Mouse (Mus musculus) hindbrain, embryonic 16.5 days (tissue): ENCODE measurements at regions not wholly inside any gene's neighbourhood (a gene's known extent, or its start where the extent isn't known, plus 50 kb on each side); places are given as distances from the start of the nearest gene placed in this dataset.

Source experiments
- ATAC-seq: fragments of 200-750 bp; cut with Nextera tagmentation; 2 replicates; pipeline ENCODE4 v1.8.0; 2017; ENCODE audit warnings: moderate TSS enrichment, moderate library complexity
- H3K27ac ChIP-seq: fragments of 300-500 bp; sonication (generic); 2 replicates; pipeline ENCODE4 v1.5.1; 2014; ENCODE audit warnings: low read depth, mild to moderate bottlenecking, control low read depth, low read length, moderate library complexity
- H3K27me3 ChIP-seq: fragments of 300-500 bp; sonication (generic); replicated peaks from 2 replicates; pipeline ENCODE4 v1.6.1; 2014; ENCODE audit warnings: low read length; ENCODE audit not compliant: control insufficient read depth, insufficient read depth
- H3K36me3 ChIP-seq: fragments of 300-500 bp; sonication (generic); 2 replicates; pipeline ENCODE4 v1.6.1; 2014; ENCODE audit warnings: mild to moderate bottlenecking, low read length, moderate library complexity, mixed read lengths; ENCODE audit not compliant: control insufficient read depth, insufficient read depth
- H3K4me1 ChIP-seq: fragments of 300-500 bp; sonication (generic); 2 replicates; pipeline ENCODE4 v1.6.1; 2014; ENCODE audit warnings: low read depth, low read length; ENCODE audit not compliant: control insufficient read depth, insufficient read depth
- H3K4me2 ChIP-seq: fragments of 300-500 bp; sonication (generic); 2 replicates; pipeline ENCODE4 v1.6.1; 2014; ENCODE audit warnings: mild to moderate bottlenecking, low read length, control low read depth, moderate library complexity
- H3K4me3 ChIP-seq: fragments of 300-500 bp; sonication (generic); 2 replicates; pipeline ENCODE4 v1.5.1; 2014; ENCODE audit warnings: mild to moderate bottlenecking, low read length, control low read depth, moderate library complexity
- H3K9ac ChIP-seq: fragments of 300-500 bp; sonication (generic); 2 replicates; pipeline ENCODE4 v1.6.1; 2014; ENCODE audit warnings: low read depth, mild to moderate bottlenecking, control low read depth, low read length, moderate library complexity
- H3K9me3 ChIP-seq: fragments of 300-500 bp; sonication (generic); 2 replicates; pipeline ENCODE4 v1.6.1; 2014; ENCODE audit warnings: mild to moderate bottlenecking, low read length, moderate library complexity; ENCODE audit not compliant: control insufficient read depth
- WGBS: fragments of 180-500 bp; shearing (Covaris S2); extraction: QIAGEN DNeasy Blood & Tissue Kit; methylation state at CpG from one replicate; pipeline ENCODE4 v1.1.7; 2014; 5-methylcytosine and 5-hydroxymethylcytosine counted together

- Histone ChIP-seq H3K27me3 (no peaks in the 10 kb centered on the region), H3K4me3 (no peak overlapping the region), H3K27ac (no peak overlapping the region), H3K4me2 (no peak overlapping the region), H3K36me3 (no peaks in the 10 kb centered on the region), H3K9ac (no peak overlapping the region), H3K4me1 (no peaks in the 10 kb centered on the region), H3K9me3 (no peaks in the 10 kb centered on the region)
- no peak for ATAC-seq
Measured at GRCm38 (mm10) chr7:58557535-58557934, 98.4 kb upstream of the Atp10a start.

GRCm38 (mm10) chr7:58568807-58569206 is 87.2 kb upstream of the Atp10a start:
- Histone ChIP-seq H3K9me3 (no peaks in the 10 kb centered on the region), H3K9ac (no peak overlapping the region), H3K4me2 (no peak overlapping the region), H3K27ac (no peak overlapping the region), H3K27me3 (no peaks in the 10 kb centered on the region), H3K4me1 (no peaks in the 10 kb centered on the region), H3K36me3 (no peaks in the 10 kb centered on the region), H3K4me3 (no peak overlapping the region)
- WGBS: 71% methylated on average over 2 of the region's 2 CpGs
- no peak for ATAC-seq

DNA sequence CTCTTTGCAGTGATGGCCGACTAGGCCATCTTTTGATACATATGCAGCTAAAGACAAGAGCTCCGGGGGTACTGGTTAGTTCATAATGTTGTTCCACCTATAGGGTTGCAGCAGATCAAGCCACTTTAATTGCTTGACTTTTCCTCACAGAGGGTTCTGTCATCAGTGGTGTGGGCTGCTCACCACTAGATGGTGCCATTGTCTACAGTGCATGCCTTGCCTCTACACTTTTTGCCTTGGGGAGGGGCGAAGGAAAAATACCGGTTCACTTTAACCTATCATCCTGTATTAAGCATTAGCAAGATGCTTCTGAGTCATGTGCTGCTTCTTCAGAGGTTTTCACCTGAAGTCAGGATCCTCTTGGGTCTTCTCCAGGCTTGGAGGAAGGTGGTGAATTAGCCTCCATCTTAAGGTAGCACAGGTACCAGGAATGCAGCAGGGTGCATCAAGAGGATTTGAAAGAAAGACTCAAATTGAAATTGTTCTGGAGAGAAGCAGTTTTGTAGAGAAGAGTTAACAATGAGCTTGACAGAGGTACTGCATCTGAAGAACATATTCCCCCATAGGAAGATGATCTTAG is 71.6 kb upstream of the Atp10a start:
- no peak overlapping the region for H3K27ac ChIP-seq
- WGBS: 36% methylated on average over 4 of the region's 4 CpGs
- H3K27me3 ChIP-seq: no peaks in the 10 kb centered on the region
- ATAC-seq: peak; percentile 64
- H3K9ac ChIP-seq: no peak overlapping the region
- no peak overlapping the region for H3K4me2 ChIP-seq
- H3K4me1 ChIP-seq: no peaks in the 10 kb centered on the region
- no peaks in the 10 kb centered on the region for H3K36me3 ChIP-seq
- no peak overlapping the region for H3K4me3 ChIP-seq
- no peaks in the 10 kb centered on the region for H3K9me3 ChIP-seq

DNA sequence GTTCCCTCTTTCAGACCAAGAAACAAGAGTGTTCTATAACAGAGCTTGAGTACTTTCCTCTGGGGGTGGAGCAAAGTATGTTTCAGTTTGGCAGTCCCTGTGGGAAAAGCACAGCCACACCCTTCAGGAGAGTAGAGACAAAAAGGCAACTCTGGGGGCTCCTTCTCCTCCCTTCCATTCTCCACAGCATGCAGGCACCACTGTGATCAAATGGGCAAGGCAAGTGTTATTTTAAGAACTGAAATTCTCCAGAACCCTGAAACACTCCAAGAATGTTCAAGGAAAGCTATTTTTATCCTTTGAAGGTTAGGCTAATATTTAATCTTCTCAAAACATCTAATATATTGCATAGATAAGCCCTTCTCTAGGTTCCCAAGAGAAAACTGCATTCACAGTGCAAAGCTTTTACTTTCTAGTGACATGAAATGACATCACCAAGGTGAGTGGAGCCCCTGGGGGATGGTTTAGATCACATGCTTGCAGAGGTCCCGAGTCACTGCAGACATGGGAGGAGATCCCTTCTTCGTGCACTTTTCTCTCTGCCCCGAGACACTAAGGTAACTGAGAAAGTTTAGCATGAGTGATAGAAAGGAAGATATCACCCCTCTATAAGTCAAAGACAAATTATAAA is 70.2 kb upstream of the Atp10a start:
- ATAC-seq: no peak
- Histone ChIP-seq H3K36me3 (no peaks in the 10 kb centered on the region), H3K4me2 (no peak overlapping the region), H3K27ac (no peak overlapping the region), H3K9me3 (no peaks in the 10 kb centered on the region), H3K4me3 (no peak overlapping the region), H3K27me3 (no peaks in the 10 kb centered on the region), H3K4me1 (no peaks in the 10 kb centered on the region), H3K9ac (no peak overlapping the region)
- 71% methylated on average over 3 of the region's 3 CpGs for WGBS

- Histone ChIP-seq H3K4me3 (no peak overlapping the region), H3K4me1 (no peaks in the 10 kb centered on the region), H3K27ac (no peak overlapping the region), H3K36me3 (no peaks in the 10 kb centered on the region), H3K9ac (no peak overlapping the region), H3K4me2 (no peak overlapping the region), H3K9me3 (no peaks in the 10 kb centered on the region), H3K27me3 (no peaks in the 10 kb centered on the region)
- whole genome bisulfite sequencing: 57% methylated on average over 1 of the region's 1 CpGs
- peak; percentile 64; the same call in 1 of the 2 replicates for ATAC-seq
Measured at GRCm38 (mm10) chr7:58595951-58596350, 60.0 kb upstream of the Atp10a start.
